Mouse (Mus musculus) testis, adult 2 months (tissue): ENCODE results near the gene Epm2a.

ENCODE experiments used
- CTCF ChIP-seq: fragments of 200-500 bp; IDR thresholded peaks from 2 replicates; pipeline ENCODE4 v1.5.1; 2012; ENCODE audit warnings: low read depth, mild to moderate bottlenecking, inconsistent platforms, low read length, moderate library complexity; ENCODE audit not compliant: control insufficient read depth, insufficient read depth, insufficient replicate concordance
- POLR2A ChIP-seq: fragments of 200-500 bp; IDR thresholded peaks from 2 replicates; pipeline ENCODE4 v1.6.1; 2012; ENCODE audit warnings: low read depth, mild to moderate bottlenecking, inconsistent platforms, low read length, moderate library complexity; ENCODE audit not compliant: control insufficient read depth

GRCm38 (mm10) chr10:11362896-11363487 is 19.8 kb downstream of the Epm2a start:
- TF ChIP-seq CTCF (no peak), POLR2A (no peak)
